23 mouse cellular contexts compared by ENCODE assay signal in genomic region chr4:87386835-87387234, GRCm38 (mm10).
"Had no signal": no experiment of that assay in that cellular context is flagged by ENCODE, and none has a peak within 500 bp of the region (broad histone marks: within the 10 kb centered on the region; RNA-seq: fewer than 3 reads in every experiment).

No protein-coding gene starts in this region.

- ATAC-seq: forebrain, embryonic 16.5 days; inflammation-experienced regulatory T-cells, adult 6 months; intestine, embryonic 15.5 days; intestine, postnatal 0 days had no signal

- H3K27ac ChIP-seq: gastrocnemius, adult 2 months; heart, embryonic 10.5 days; hindbrain, embryonic 12.5 days; hindbrain, embryonic 15.5 days; intestine, embryonic 15.5 days; layer of hippocampus, adult 2 months; left cerebral cortex, adult 2 months; limb, embryonic 10.5 days; limb, embryonic 12.5 days had no signal

- H3K9me3 ChIP-seq: heart, embryonic 10.5 days; heart, embryonic 12.5 days; hindbrain, embryonic 12.5 days; hindbrain, embryonic 15.5 days; intestine, embryonic 15.5 days; limb, embryonic 10.5 days; limb, embryonic 12.5 days had no signal

- H3K4me1 ChIP-seq: heart, embryonic 10.5 days; intestine, embryonic 15.5 days had no signal

- H3K4me3 ChIP-seq: gastrocnemius, adult 2 months; heart, embryonic 10.5 days; heart, embryonic 12.5 days; hindbrain, embryonic 12.5 days; hindbrain, embryonic 15.5 days; intestine, embryonic 15.5 days; layer of hippocampus, adult 2 months; left cerebral cortex, adult 2 months; limb, embryonic 10.5 days; limb, embryonic 12.5 days had no signal

- H3K27me3 ChIP-seq: heart, embryonic 12.5 days; hindbrain, embryonic 12.5 days; hindbrain, embryonic 15.5 days; intestine, embryonic 15.5 days; limb, embryonic 12.5 days had no signal

- DNase-seq: gastrocnemius, adult 2 months; gastrocnemius, postnatal 10 days; gastrocnemius, postnatal 25 days; heart, adult 18-20 months; heart, postnatal 10 days; heart, postnatal 4 days; kidney, adult 18-20 months; kidney, adult 8-10 months; kidney, postnatal 10 days; kidney, postnatal 25 days; kidney, postnatal 4 days had no signal

- H3K36me3 ChIP-seq: heart, embryonic 10.5 days; heart, embryonic 12.5 days; hindbrain, embryonic 12.5 days; hindbrain, embryonic 15.5 days; intestine, embryonic 15.5 days; limb, embryonic 10.5 days; limb, embryonic 12.5 days had no signal

- H3K4me2 ChIP-seq: heart, embryonic 12.5 days; hindbrain, embryonic 12.5 days; hindbrain, embryonic 15.5 days; intestine, embryonic 15.5 days; limb, embryonic 12.5 days had no signal

- H3K9ac ChIP-seq: heart, embryonic 12.5 days; hindbrain, embryonic 12.5 days; hindbrain, embryonic 15.5 days; intestine, embryonic 15.5 days; limb, embryonic 12.5 days had no signal
